Mouse (Mus musculus) forebrain, postnatal 0 days (tissue): ENCODE measurements around the gene Vps37c. TPM values are rescaled to one million over a fixed set of nuclear protein-coding genes. Genes with fewer than 3 reads are reported as not detected.

ENCODE experiments used
- ATAC-seq: fragments of 200-750 bp; cut with Nextera tagmentation; 2 replicates; pipeline ENCODE4 v1.8.0; 2017; ENCODE audit warnings: mild to moderate bottlenecking, moderate library complexity
- DNase-seq: peaks from one replicate; pipeline ENCODE4 v3.0.0-alpha.2; 2015
- H3K27ac ChIP-seq: fragments of 300-500 bp; sonication (generic); 2 replicates; pipeline ENCODE4 v1.5.1; 2014; ENCODE audit warnings: low read depth, mild to moderate bottlenecking, antibody characterized with exemption, low read length, moderate library complexity, mixed read lengths
- H3K27me3 ChIP-seq: fragments of 300-500 bp; sonication (generic); 2 replicates; pipeline ENCODE4 v1.6.1; 2014; ENCODE audit warnings: mild to moderate bottlenecking, low read length, mixed read lengths; ENCODE audit not compliant: insufficient read depth
- H3K36me3 ChIP-seq: fragments of 300-500 bp; sonication (generic); 2 replicates; pipeline ENCODE4 v1.6.1; 2014; ENCODE audit warnings: mild to moderate bottlenecking, moderate library complexity; ENCODE audit not compliant: insufficient read depth
- H3K4me1 ChIP-seq: fragments of 300-500 bp; sonication (generic); 2 replicates; pipeline ENCODE4 v1.6.1; 2014; ENCODE audit warnings: antibody characterized with exemption; ENCODE audit not compliant: insufficient read depth
- H3K4me2 ChIP-seq: fragments of 300-500 bp; sonication (generic); 2 replicates; pipeline ENCODE4 v1.6.1; 2014; ENCODE audit warnings: low read depth, mild to moderate bottlenecking, moderate library complexity
- H3K4me3 ChIP-seq: fragments of 300-500 bp; sonication (generic); 2 replicates; pipeline ENCODE4 v1.5.1; 2014; ENCODE audit warnings: low read depth, low read length, mixed read lengths
- H3K9ac ChIP-seq: fragments of 300-500 bp; sonication (generic); 2 replicates; pipeline ENCODE4 v1.6.1; 2014; ENCODE audit warnings: mild to moderate bottlenecking
- H3K9me3 ChIP-seq: fragments of 300-500 bp; sonication (generic); 2 replicates; pipeline ENCODE4 v1.6.1; 2016; ENCODE audit warnings: low read length
- CTCF ChIP-seq: sonication (generic); IDR thresholded peaks from 2 replicates; pipeline ENCODE4 v1.5.1; 2016; ENCODE audit warnings: antibody characterized with exemption, control low read depth, low read depth
- WGBS: fragments of 180-500 bp; shearing (Covaris S2); extraction: QIAGEN DNeasy Blood & Tissue Kit; methylation state at CpG from one replicate; pipeline ENCODE4 v1.1.7; 2014; 5-methylcytosine and 5-hydroxymethylcytosine counted together
- polyA plus RNA-seq: library from polyadenylated mRNA; unstranded; fragments of >200 nt; fragmentation: Nextera tagmentation; extraction: Ambion mirVana; gene quantifications from 2 replicates; pipeline ENCODE4 v1.2.1, GENCODE M21; 2015
- total RNA-seq: library from RNA; depleted of rRNA; stranded (reverse); fragments of >200 nt; gene quantifications from 2 replicates; pipeline ENCODE4 v1.2.3, GENCODE M21; 2014

The Vps37c gene
- total and polyA plus RNA-seq, 2 experiments from 2014 or later, result 29.0 to 34.5 TPM

DNA sequence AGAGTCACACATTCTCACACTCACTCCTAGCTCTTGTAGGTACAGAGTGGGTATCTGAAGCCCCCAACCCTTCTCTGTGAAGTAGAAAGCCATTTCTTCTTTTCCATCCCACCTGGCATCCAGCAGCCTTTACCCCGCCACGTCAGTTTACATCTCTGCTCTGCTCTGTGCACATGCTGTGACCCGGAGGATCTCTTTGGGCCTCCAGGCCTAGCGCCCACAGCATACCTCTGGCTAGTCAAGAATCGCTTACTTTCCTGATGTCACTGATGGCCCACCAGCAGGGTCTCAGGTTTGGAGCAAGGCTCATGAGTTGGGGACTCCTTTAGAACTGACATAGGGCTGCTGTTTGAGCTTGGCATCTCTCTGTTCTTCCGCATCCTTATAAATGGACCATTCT lies 49.5 kb downstream of the Vps37c start:
- Histone ChIP-seq H3K4me3 (no peak overlapping the region), H3K4me1 (no peaks in the 10 kb centered on the region), H3K9ac (no peak overlapping the region), H3K27me3 (no peaks in the 10 kb centered on the region), H3K9me3 (no peaks in the 10 kb centered on the region), H3K4me2 (no peak overlapping the region), H3K36me3 (no peaks in the 10 kb centered on the region), H3K27ac (no peak overlapping the region)
- DNase-seq (no peak), ATAC-seq (no peak)
- no peak for TF ChIP-seq CTCF
- WGBS, result 90% methylated on average over 6 of the region's 6 CpGs

DNA sequence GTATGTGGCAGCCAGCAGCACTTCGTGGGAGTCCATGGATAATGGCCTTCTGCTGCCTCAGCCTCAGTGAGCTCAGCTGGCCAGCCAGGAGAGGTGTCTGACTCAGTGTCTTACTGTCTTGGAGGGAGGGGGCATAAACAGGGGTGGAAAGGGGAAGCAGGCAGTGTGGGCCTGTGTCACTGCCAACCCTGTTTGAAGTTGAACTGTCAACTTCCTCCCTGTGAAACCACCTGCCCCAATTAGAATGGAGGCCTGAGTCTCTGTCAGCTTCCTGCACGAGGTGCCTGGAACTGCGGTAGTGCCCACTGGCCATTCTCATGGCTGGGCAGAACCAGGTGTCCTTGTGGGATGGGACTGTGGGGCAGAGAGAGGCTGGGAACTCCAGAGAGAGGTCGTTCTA lies 50.3 kb downstream of the Vps37c start, which contains the start of gene Cd5:
Gene Cd5 (minus strand): TSS at position 192 of the 400 bp plus-strand sequence.
- ATAC-seq, result no peak
- TF ChIP-seq CTCF, result no peak
- no peaks in the 10 kb centered on the region for H3K9me3 ChIP-seq
- 74% methylated on average over 4 of the region's 4 CpGs for WGBS
- no peak within 1 kb of the TSS for H3K27ac ChIP-seq
- no peak within 1 kb of the TSS for H3K4me2 ChIP-seq
- H3K36me3 ChIP-seq, result no peaks in the 10 kb centered on the region
- no peak within 1 kb of the TSS for H3K4me3 ChIP-seq
- DNase-seq, result no peak
- no peak within 1 kb of the TSS for H3K9ac ChIP-seq
- no peaks in the 10 kb centered on the region for H3K4me1 ChIP-seq
- H3K27me3 ChIP-seq, result no peaks in the 10 kb centered on the region

DNA sequence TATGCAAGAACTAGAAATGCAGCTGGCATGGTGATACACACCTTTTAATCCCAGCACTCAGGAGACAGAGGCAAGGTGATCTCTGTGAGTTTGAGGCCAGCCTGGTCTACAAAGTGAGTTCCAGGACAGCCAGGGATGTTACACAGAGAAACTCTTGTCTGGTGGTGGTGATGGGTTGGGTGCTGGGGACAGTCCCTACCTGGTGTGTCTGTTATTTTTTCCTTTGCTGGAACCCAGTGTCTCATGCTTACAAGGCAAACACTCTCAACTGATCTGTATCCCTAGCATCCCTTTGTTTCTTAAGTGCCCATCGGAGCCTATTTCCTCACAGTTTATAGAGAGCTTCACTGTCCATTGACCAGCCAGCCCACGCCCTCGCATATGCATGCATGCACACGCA lies 51.4 kb downstream of the Vps37c start:
- no peak overlapping the region for H3K27ac ChIP-seq
- no peaks in the 10 kb centered on the region for H3K9me3 ChIP-seq
- no peak for DNase-seq
- WGBS, result 91% methylated on average over 4 of the region's 4 CpGs
- no peak for TF ChIP-seq CTCF
- no peaks in the 10 kb centered on the region for H3K36me3 ChIP-seq
- H3K9ac ChIP-seq, result no peak overlapping the region
- no peak overlapping the region for H3K4me2 ChIP-seq
- no peak for ATAC-seq
- no peaks in the 10 kb centered on the region for H3K27me3 ChIP-seq
- no peaks in the 10 kb centered on the region for H3K4me1 ChIP-seq
- H3K4me3 ChIP-seq, result no peak overlapping the region

DNA sequence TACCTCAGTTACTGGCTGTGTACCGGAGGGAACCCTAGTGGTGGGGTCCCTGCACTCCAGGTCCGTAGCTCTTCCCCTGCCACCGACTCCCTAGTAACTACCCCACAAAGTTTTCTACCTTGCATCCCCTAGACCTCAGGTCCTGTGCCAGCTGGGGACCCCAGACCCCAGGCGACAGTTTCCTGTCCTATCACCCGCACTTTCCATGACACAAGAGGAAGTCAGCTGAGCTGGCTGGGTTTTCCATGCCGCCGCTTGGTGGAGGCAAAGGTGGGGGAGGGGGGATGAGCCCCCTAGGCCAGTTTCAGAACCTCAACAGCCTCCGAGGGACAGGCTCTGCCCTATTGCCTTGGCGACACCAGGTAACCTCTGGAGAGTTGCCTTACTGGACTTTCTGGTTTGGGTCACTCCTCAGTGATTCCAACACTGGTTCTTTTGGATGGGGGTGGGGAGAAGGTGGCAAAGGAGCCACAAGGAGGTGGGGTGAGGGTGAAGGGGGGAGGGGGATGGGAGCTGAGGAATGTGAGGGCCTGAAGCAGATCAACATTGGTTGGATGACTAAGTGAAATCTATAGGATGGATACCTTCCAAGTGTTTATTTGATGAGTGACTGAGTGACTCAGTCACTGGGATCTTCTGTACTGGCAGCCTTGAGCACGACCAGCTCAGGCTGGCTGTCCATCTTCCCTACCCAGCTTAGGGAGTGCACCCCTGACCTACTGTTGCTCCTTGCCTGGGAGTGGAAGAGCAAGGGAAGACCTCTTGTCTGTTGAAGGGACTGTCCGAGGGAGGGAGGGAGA lies 52.3 kb downstream of the Vps37c start:
- Histone ChIP-seq H3K9me3 (no peaks in the 10 kb centered on the region), H3K4me3 (no peak overlapping the region), H3K4me2 (no peak overlapping the region), H3K9ac (no peak overlapping the region), H3K4me1 (no peaks in the 10 kb centered on the region), H3K36me3 (no peaks in the 10 kb centered on the region), H3K27ac (no peak overlapping the region), H3K27me3 (no peaks in the 10 kb centered on the region)
- no peak for DNase-seq
- 53% methylated on average over 11 of the region's 11 CpGs for WGBS
- no peak for TF ChIP-seq CTCF
- ATAC-seq, result no peak

DNA sequence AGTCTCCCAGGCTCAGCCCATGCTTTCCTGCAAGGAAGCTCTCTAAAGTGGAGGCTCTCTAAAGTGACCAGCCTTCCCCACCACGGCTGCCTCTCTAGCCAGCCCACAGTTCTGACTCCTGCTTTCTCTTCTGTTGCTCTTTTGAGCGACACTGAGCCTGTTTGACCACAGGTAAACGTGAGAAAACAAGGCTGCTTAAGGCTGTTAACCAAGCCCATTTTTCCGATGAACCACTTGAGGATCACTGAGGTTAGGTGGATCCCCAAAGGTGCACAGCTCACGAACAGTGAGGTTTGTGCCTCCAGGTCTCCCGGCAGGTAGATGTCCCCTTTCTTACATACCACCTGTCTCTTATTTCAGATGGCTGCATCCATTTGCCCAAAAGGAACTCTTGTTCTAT lies 53.6 kb downstream of the Vps37c start:
- no peak for TF ChIP-seq CTCF
- Histone ChIP-seq H3K9ac (no peak overlapping the region), H3K27me3 (no peaks in the 10 kb centered on the region), H3K9me3 (no peaks in the 10 kb centered on the region), H3K4me1 (no peaks in the 10 kb centered on the region), H3K4me2 (no peak overlapping the region), H3K36me3 (no peaks in the 10 kb centered on the region), H3K27ac (no peak overlapping the region), H3K4me3 (no peak overlapping the region)
- DNase-seq (no peak), ATAC-seq (no peak)
- 87% methylated on average over 6 of the region's 6 CpGs for WGBS

DNA sequence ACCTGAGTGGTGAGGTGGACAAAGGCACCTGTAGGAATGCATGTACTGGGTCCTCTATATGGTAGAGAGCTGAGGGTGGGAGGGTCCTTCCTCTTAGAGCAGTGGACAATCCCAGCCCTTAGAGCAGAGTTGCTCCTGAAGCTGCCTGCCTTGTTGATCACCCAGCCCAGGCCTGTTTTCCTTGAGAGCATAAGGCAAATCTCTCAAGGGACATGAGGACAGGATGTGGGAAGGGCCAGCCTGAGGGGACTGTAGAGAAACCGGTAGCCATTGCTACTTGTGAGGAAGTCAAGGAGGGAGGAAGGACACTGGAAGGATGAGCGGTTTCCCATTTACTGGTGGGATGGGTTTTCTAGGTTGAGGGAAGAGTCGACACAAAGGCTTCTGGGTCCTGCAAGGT lies 54.0 kb downstream of the Vps37c start:
- DNase-seq (no peak), ATAC-seq (no peak)
- no peak overlapping the region for H3K4me2 ChIP-seq
- no peak overlapping the region for H3K9ac ChIP-seq
- WGBS, result 90% methylated on average over 3 of the region's 3 CpGs
- no peak for TF ChIP-seq CTCF
- H3K27ac ChIP-seq, result no peak overlapping the region
- H3K9me3 ChIP-seq, result no peaks in the 10 kb centered on the region
- no peaks in the 10 kb centered on the region for H3K27me3 ChIP-seq
- no peak overlapping the region for H3K4me3 ChIP-seq
- no peaks in the 10 kb centered on the region for H3K4me1 ChIP-seq
- H3K36me3 ChIP-seq, result no peaks in the 10 kb centered on the region

DNA sequence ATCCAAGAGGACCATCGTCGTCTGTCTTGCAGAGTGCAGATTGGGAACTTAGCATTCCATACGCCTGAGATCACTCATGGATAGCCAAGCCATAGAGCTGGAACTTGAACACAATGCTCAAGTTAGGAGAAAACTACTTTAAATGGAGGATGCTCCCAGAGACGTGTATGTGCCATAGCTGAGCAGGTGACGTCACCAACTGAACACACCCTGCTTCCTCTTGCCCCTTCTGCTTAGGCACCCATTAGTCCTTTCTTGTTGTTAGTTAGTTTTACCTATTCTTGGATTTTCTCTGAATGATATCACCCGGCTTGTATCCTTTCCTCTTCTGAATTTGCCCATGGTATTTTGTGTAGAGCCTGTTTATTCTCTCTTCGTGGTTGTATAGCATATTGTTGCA lies 58.6 kb downstream of the Vps37c start:
- H3K4me3 ChIP-seq, result no peak overlapping the region
- no peak overlapping the region for H3K9ac ChIP-seq
- H3K27ac ChIP-seq, result no peak overlapping the region
- 85% methylated on average over 7 of the region's 7 CpGs for WGBS
- DNase-seq, result no peak
- no peak for TF ChIP-seq CTCF
- no peak for ATAC-seq
- no peak overlapping the region for H3K4me2 ChIP-seq
- H3K27me3 ChIP-seq, result no peaks in the 10 kb centered on the region
- H3K36me3 ChIP-seq, result no peaks in the 10 kb centered on the region
- no peaks in the 10 kb centered on the region for H3K4me1 ChIP-seq
- no peaks in the 10 kb centered on the region for H3K9me3 ChIP-seq
